Mouse (Mus musculus): ENCODE results near the gene Rell1.

GRCm38 (mm10) chr5:63938575-63938974 is 30.1 kb downstream of the Rell1 start:
- TF ChIP-seq FLI1 (IDR thresholded peaks at IDR 0.05; ENCODE audit: low read length) (no peak), GATA1 (IDR thresholded peaks at IDR 0.05; ENCODE audit: borderline replicate concordance, low read length) (no peak)

Measured in megakaryocyte, embryonic 14.5 days (primary cell).